Mouse (Mus musculus) layer of hippocampus, adult 8-10 months (tissue): ENCODE data around the gene Acot3. TPM values are rescaled to one million over a fixed set of nuclear protein-coding genes. Genes with fewer than 3 reads are reported as not detected.
"Not testable (repeated sequence)": the region's sequence is repeated elsewhere in the genome, so short reads cannot be mapped to it uniquely, and the experiment has no call there.

ENCODE experiments used
- DNase-seq, 2 experiments: peaks; one replicate each; pipeline ENCODE4 v3.0.0; 2022; ENCODE audit warnings: low spot score in 2 of 2
- total RNA-seq, 4 experiments: library from RNA; stranded (reverse); gene quantifications; 2 replicates each; pipeline ENCODE4 v1.2.4; 2022

Gene Acot3
- 1 to 10 TPM; 2.4 to 3.1 (median 2.8) TPM for total RNA-seq

- DNase-seq: no peak
These were observed at the start of gene Acot3 for GRCm38 (mm10) chr12:84051937-84052474. Gene Acot3, plus strand, starts transcription at chr12:84052144.

GRCm38 (mm10) chr12:84003866-84004265 is 48.1 kb upstream of the Acot3 start:
- no peak for DNase-seq

DNA sequence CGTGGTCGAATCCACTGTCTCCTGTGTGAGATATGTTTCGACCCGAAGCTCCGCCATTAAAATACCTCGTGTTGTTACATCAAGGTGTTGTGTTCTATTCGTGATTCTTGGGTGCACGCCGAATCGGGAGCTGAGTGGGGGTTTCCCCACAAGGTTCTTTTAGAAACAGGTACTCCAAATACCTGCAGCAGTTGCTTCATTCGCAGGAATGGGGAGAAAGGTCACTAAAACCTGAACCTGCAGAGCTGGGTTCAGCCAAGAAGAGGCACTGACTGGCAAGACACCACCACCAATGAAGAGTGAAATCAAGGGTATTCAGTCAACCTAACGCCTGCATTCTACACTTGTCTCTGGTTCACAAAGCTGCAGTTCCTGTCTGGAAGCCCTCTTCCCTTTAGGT is 43.7 kb upstream of the Acot3 start:
- no peak for DNase-seq

GRCm38 (mm10) chr12:84008729-84009128 is 43.2 kb upstream of the Acot3 start:
- no peak for DNase-seq

DNA sequence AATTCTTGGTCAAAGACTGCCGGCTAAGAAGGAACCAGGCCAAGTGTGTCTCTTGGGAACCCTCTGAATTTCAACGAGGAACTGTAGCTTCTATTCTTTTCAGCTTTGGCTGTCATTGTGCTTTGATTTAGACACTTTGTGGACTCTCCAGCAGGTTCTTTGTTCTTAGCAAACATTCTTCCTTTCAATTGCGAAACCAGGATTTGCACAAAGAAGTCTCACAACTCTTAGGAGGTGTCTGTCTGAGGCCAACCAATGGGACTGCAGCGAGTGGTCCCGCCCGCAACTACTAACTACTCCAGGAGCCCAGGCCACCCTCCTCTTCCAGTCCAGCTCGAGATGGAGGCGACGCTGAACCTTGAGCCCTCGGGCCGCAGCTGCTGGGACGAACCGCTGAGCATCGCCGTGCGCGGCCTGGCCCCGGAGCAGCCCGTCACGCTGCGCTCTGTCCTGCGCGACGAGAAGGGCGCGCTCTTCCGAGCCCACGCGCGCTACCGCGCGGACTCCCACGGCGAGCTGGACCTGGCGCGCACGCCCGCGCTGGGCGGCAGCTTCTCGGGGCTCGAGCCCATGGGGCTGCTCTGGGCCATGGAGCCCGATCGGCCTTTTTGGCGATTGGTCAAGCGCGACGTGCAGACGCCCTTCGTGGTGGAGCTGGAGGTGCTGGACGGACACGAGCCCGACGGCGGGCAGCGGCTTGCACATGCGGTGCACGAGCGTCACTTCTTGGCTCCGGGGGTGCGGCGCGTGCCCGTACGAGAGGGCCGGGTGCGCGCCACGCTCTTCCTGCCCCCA is 42.6 kb upstream of the Acot3 start, which contains the start of gene Acot1:
Gene Acot1, plus strand, starts transcription at position 320 of the 795 bp plus-strand sequence.
- peak; percentile 58 to 63 for DNase-seq

GRCm38 (mm10) chr12:84010201-84010600 is 41.7 kb upstream of the Acot3 start:
- DNase-seq: no peak

GRCm38 (mm10) chr12:84011251-84012040 is 40.5 kb upstream of the Acot3 start:
- peak; percentile 72 to 77 for DNase-seq

DNA sequence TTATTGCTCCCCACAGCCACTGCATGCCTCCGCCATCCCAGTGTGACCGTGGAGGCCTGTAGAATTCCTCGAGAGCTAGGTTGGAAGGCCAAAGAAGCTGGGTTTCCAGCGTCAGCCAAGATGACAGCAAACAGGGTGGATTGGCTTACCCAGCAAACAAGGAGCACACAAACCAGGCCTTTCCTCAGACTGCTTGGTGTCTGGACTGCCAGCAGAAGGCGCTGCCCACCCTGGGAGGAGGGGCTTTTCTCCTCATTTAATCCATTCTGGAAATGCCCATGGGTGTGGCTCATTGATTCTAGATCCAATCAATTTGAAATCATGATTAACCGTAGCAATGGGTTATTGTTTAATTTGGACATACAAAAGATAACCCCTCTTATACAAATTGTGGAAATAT is 38.8 kb upstream of the Acot3 start:
- no peak for DNase-seq

- DNase-seq: peak; percentile 28
These were observed 38.2 kb upstream of the Acot3 start for GRCm38 (mm10) chr12:84013701-84014100.

DNA sequence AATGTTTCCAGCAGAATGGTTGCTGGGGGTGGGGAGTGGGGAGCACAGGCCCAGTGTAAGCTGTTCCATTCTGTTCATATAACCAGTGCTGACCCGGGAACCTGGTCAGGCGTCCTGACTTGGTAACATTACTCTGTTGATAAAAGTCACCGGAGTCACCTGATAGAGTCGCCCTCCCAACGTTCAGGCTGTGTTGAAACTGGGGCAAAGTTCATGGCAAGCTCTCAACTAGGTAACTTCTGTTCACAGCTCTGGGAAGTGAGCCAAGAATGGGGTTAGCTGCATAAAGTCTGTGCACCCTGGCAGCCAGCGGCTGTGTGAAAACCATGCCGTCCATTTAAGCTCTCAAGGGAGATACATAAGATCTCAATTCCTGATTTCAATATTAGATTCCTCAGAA is 31.4 kb upstream of the Acot3 start:
- DNase-seq: not testable (repeated sequence)

DNA sequence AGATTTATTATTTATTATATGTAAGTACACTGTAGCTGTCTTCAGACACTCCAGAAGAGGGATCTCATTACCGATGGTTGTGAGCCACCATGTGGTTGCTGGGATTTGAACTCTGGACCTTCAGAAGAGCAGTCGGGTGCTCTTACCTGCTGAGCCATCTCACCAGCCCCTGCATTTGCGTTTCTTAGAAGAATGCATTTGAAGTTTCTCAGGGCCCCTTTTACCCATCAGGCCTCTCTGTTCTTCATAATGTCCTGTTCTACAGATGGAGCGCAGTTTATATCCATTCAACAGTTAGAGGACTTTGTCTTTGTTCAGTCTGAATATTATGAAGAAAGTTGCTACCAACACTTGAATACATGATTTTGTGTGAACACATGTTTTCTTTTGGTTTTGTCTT is 29.7 kb upstream of the Acot3 start:
- DNase-seq: not testable (repeated sequence)

GRCm38 (mm10) chr12:84023052-84023745 is 28.7 kb upstream of the Acot3 start:
- no peak for DNase-seq

GRCm38 (mm10) chr12:84025888-84026287 is 26.1 kb upstream of the Acot3 start:
- DNase-seq: no peak

DNA sequence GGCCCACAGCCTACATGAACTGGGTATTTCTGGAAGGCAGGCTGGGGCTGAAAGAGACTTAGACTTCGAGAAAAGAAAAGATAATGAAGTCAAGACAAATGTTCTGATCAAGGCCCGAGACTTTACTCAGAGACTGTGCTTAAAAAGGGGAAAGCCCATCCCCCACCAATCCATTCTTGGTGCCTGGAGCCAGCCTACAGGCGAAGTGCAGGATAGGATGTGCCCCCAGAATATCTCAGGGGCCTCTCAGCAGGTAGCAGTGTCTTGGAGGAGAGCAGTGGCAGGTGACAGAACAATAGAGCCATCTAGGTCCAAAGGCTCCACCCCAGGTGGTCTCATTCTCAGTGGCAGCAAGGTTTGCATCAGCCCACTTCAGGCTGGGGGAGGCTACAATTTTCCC is 23.6 kb upstream of the Acot3 start:
- DNase-seq: not testable (repeated sequence)

GRCm38 (mm10) chr12:84029043-84029442 is 22.9 kb upstream of the Acot3 start:
- DNase-seq: not testable (repeated sequence)

GRCm38 (mm10) chr12:84030659-84031332 is 21.1 kb upstream of the Acot3 start:
- DNase-seq: peak; percentile 68 to 82

DNA sequence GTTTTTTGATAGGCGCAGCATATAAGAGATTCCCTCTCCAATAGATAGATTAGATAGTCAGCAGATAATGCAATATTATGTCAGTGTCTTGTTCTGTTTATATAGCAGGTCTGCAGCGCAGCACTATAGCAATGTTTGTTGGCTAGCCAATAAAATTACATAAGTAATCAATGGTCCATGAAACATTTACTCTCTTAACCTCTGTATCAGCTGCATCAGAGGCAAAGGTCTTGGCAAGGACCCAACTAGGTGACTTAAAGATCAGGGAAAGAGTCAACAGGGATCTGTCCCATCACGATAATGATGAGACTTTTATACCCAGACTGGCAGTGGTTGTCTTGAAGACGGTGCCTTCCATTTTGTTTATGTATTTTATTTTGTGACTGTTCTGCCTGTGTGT is 19.1 kb upstream of the Acot3 start:
- no peak for DNase-seq

DNA sequence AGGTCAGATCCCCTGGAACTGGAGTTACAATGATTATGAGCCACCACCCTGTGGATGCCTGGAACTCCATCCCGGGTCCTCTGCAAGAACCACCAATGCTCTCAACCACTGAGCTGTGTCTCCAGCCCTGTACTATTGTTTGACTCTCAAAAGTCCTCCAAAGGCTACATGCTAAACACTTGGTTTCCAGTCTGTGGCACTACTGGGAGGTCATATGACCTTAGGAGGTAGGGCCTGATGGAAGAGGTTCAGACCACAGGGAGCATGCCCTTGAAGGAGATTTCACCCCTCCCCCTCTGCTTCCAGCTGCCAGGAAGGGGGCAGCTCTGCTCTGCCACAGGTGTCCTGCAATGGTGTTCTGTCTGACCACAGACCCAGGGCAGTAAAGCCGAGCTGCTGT is 18.6 kb upstream of the Acot3 start:
- not testable (repeated sequence) for DNase-seq

GRCm38 (mm10) chr12:84034108-84034507 is 17.8 kb upstream of the Acot3 start:
- no peak for DNase-seq

DNA sequence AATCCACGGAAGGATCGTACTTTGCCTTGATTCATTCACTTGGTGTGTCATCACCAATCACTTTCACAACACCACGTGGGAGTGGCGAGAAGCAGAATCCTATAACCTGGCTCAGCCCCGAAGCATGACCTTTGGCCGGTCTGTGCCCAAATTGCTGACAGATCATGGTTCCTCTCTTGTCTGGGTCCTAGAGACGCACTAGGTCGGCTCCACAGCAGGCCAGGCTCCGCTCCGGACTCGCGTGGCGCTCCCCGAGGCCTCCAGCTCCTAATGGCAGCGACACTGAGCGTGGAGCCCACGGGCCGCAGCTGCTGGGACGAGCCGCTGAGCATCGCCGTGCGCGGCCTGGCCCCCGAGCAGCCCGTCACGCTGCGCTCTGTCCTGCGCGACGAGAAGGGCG is 13.7 kb upstream of the Acot3 start, which contains the start of gene Acot4:
Gene Acot4, plus strand, starts transcription at position 139 of the 400 bp plus-strand sequence.
- peak in 1 of 2 experiments; percentile 13 for DNase-seq

DNA sequence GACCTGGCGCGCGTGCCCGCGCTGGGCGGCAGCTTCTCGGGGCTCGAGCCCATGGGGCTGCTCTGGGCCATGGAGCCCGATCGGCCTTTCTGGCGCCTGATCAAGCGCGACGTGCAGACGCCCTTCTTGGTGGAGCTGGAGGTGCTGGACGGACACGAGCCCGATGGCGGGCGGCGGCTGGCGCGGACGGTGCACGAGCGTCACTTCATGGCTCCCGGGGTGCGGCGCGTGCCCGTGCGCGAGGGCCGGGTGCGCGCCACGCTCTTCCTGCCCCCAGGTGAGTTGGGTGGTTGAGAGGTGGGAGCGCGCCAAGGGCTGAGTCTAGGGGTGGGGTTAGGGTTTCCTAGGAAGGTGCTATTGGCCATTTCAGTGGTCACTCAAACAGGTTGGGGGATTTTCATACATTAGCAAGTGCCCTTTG is 13.2 kb upstream of the Acot3 start, which contains the start of gene Gm49366:
Gene Gm49366, plus strand, starts transcription at position 245 of the 421 bp plus-strand sequence.
- DNase-seq: not testable (repeated sequence)
